Mouse (Mus musculus) lung, adult 2 months (tissue): ENCODE data around the gene Pth2.

Experiments used
- CTCF ChIP-seq: fragments of 200-500 bp; IDR thresholded peaks from 2 replicates; pipeline ENCODE4 v1.5.1; 2011; ENCODE audit warnings: mild to moderate bottlenecking, low read length, control low read depth; ENCODE audit not compliant: insufficient read depth
- POLR2A ChIP-seq: fragments of 200-500 bp; IDR thresholded peaks from 2 replicates; pipeline ENCODE4 v1.6.1; 2011; ENCODE audit warnings: low read depth, mild to moderate bottlenecking, control low read depth, low read length, borderline replicate concordance; ENCODE audit errors: extremely low read depth

DNA sequence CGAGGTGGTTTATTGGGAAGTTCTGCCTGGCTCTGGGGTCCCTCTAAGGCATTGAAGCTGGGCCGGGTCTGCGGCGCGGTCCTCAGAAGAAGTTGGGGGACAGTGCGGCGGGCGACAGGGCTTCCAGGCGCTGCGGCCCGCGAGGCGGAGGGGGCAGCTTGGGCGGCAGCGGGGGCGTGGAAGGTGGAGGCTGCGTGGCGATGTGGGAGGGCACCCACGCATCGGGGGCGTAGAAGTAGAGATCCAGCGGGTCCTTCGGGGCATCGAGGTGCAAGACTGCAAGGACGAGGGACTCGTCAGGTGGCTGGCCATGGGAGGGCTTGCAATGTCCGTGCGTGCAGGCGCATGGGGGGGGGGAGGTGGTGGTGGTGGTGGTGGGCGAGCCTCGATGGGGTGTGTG lies 4.4 kb upstream of the Pth2 start:
- TF ChIP-seq CTCF: no peak
- no peak for TF ChIP-seq POLR2A
